Mouse (Mus musculus) embryonic fibroblast, embryonic 13.5 days (primary cell): ENCODE results near the gene Serping1.
A peak's percentile ranks its signal among the peaks of the same experiment; 100 is the strongest.

Source experiments
- CTCF ChIP-seq: IDR thresholded peaks from 2 replicates; pipeline ENCODE4 v1.5.1; 2011; ENCODE audit warnings: mild to moderate bottlenecking, control low read depth, low read length, moderate library complexity, borderline replicate concordance; ENCODE audit not compliant: insufficient read depth
- POLR2A ChIP-seq: IDR thresholded peaks from 2 replicates; pipeline ENCODE4 v1.6.1; 2011; ENCODE audit warnings: low read depth, mild to moderate bottlenecking, control low read depth, low read length, moderate library complexity

- TF ChIP-seq CTCF (no peak), POLR2A (peak; percentile 55; the same call in 1 of the 2 replicates)
Measured at GRCm38 (mm10) chr2:84736312-84737161, 38.7 kb downstream of the Serping1 start.
